Mouse (Mus musculus): ENCODE data around the gene Fabp6. TPM values are rescaled to one million over a fixed set of nuclear protein-coding genes. Genes with fewer than 3 reads are reported as not detected.

The Fabp6 gene
- polyA plus RNA-seq, 1 experiment from 2014 or later = not detected

DNA sequence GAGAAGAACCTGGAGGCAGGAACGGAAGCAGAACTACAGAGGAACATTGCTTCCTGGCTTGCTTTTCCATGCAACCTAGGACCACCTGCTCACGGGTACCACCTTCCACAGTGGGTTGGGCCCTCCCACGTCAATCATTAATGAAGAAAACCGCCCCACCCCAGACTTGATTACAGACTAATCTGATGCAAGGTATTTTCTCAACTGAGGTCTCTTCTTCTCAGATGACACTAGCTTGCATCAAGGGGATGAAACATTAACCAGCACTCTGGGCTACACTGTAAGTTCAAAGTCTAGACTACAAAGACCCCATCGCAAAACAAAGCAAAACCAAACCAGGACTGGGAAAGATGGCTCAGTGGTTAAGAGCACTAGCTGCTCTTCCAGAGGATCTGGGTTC, 20.4 kb upstream of the Fabp6 start:
- Histone ChIP-seq H3K4me2 (replicated peaks) (no peak overlapping the region), H3K9ac (replicated peaks) (no peak overlapping the region), H3K36me3 (no peaks in the 10 kb centered on the region), H3K4me3 (no peak overlapping the region), H3K27me3 (no peaks in the 10 kb centered on the region), H3K27ac (replicated peaks) (no peak overlapping the region), H3K9me3 (no peaks in the 10 kb centered on the region), H3K4me1 (peaks cover 21% of the 10 kb centered on the region)
- ATAC-seq (ENCODE audit: low FRiP score, low read depth) = no peak
- WGBS = 87% methylated on average over 5 of the region's 5 CpGs

DNA sequence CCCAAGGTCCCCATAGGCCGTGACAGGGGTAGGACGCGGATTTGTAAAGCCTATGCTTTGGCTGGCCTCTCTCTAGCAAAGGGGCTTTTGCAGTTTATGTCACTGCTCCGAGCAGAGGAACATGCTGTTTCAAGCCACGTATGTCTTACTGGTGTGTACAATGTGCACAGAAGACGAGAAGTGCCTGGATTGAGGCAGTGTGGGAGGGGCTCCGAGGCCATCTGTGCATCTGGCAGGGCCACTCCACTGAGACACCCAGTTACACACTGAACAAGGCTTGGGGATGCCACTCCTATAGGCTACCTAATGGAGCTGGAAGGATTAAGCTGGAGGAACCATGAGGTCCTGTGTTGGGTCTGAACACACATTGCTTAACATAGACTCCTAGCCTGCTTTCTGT, 17.1 kb upstream of the Fabp6 start:
- no peak overlapping the region for H3K4me2 ChIP-seq (replicated peaks)
- H3K9ac ChIP-seq (replicated peaks) = no peak overlapping the region
- H3K4me1 ChIP-seq = peaks cover 12% of the 10 kb centered on the region; the same call in 1 of the 2 replicates
- 0 out of 2 replicates have a peak, but pooled peaks cover 3% of the 10 kb centered on the region for H3K9me3 ChIP-seq
- H3K27ac ChIP-seq (replicated peaks) = no peak overlapping the region
- ATAC-seq (ENCODE audit: low FRiP score, low read depth) = peak; percentile 52
- 56% methylated on average over 7 of the region's 7 CpGs for WGBS
- no peak overlapping the region for H3K4me3 ChIP-seq
- no peaks in the 10 kb centered on the region for H3K27me3 ChIP-seq
- no peaks in the 10 kb centered on the region for H3K36me3 ChIP-seq

- peak overlapping the region; percentile 49; the same call in 1 of the 2 replicates for H3K27ac ChIP-seq (replicated peaks)
- H3K27me3 ChIP-seq = no peaks in the 10 kb centered on the region
- H3K9me3 ChIP-seq = 0 out of 2 replicates have a peak, but pooled peaks cover 3% of the 10 kb centered on the region
- WGBS = 49% methylated on average over 5 of the region's 5 CpGs
- H3K4me2 ChIP-seq (replicated peaks) = no peak overlapping the region
- peaks cover 12% of the 10 kb centered on the region for H3K4me1 ChIP-seq
- no peaks in the 10 kb centered on the region for H3K36me3 ChIP-seq
- ATAC-seq (ENCODE audit: low FRiP score, low read depth) = 0 out of 2 replicates have a peak, but pooled peaks have one; percentile 5
- H3K4me3 ChIP-seq = no peak overlapping the region
- no peak overlapping the region for H3K9ac ChIP-seq (replicated peaks)
These were observed 16.6 kb upstream of the Fabp6 start for GRCm38 (mm10) chr11:43617924-43618323.

- 24% methylated on average over 12 of the region's 12 CpGs for WGBS
- H3K4me3 ChIP-seq = no peak overlapping the region
- H3K9me3 ChIP-seq = 0 out of 2 replicates have a peak, but pooled peaks cover 3% of the 10 kb centered on the region
- ATAC-seq (ENCODE audit: low FRiP score, low read depth) = peak; percentile 91
- H3K4me2 ChIP-seq (replicated peaks) = no peak overlapping the region
- H3K36me3 ChIP-seq = no peaks in the 10 kb centered on the region
- no peaks in the 10 kb centered on the region for H3K27me3 ChIP-seq
- H3K27ac ChIP-seq (replicated peaks) = peak overlapping the region; percentile 78
- H3K4me1 ChIP-seq = peaks cover 11% of the 10 kb centered on the region
- 0 out of 2 replicates have a peak overlapping the region, but pooled peaks have one; percentile 34 for H3K9ac ChIP-seq (replicated peaks)
These were observed 11.6 kb upstream of the Fabp6 start for GRCm38 (mm10) chr11:43612834-43613488.

- Histone ChIP-seq H3K27ac (replicated peaks) (no peak overlapping the region), H3K4me2 (replicated peaks) (no peak overlapping the region), H3K4me1 (peaks cover 6% of the 10 kb centered on the region), H3K9ac (replicated peaks) (no peak overlapping the region), H3K9me3 (0 out of 2 replicates have a peak, but pooled peaks cover 3% of the 10 kb centered on the region), H3K36me3 (no peaks in the 10 kb centered on the region), H3K27me3 (no peaks in the 10 kb centered on the region), H3K4me3 (no peak overlapping the region)
- WGBS = 77% methylated on average over 5 of the region's 5 CpGs
- ATAC-seq (ENCODE audit: low FRiP score, low read depth) = no peak
These were observed 9.3 kb upstream of the Fabp6 start for GRCm38 (mm10) chr11:43610662-43611033.

GRCm38 (mm10) chr11:43610006-43610661, 8.8 kb upstream of the Fabp6 start:
- H3K27ac ChIP-seq (replicated peaks) = no peak overlapping the region
- 73% methylated on average over 10 of the region's 10 CpGs for WGBS

GRCm38 (mm10) chr11:43608440-43608839, 7.1 kb upstream of the Fabp6 start:
- Histone ChIP-seq H3K4me2 (replicated peaks) (no peak overlapping the region), H3K4me1 (peaks cover 6% of the 10 kb centered on the region), H3K9me3 (no peaks in the 10 kb centered on the region), H3K27ac (replicated peaks) (no peak overlapping the region), H3K9ac (replicated peaks) (no peak overlapping the region), H3K36me3 (no peaks in the 10 kb centered on the region), H3K27me3 (no peaks in the 10 kb centered on the region), H3K4me3 (no peak overlapping the region)
- no peak for ATAC-seq (ENCODE audit: low FRiP score, low read depth)
- 58% methylated on average over 3 of the region's 3 CpGs for WGBS

More at GRCm38 (mm10) chr11:43610006-43610661, 8.8 kb upstream of the Fabp6 start:
- Histone ChIP-seq H3K4me1 (peaks cover 6% of the 10 kb centered on the region), H3K4me2 (replicated peaks) (no peak overlapping the region), H3K27me3 (no peaks in the 10 kb centered on the region), H3K4me3 (no peak overlapping the region), H3K36me3 (no peaks in the 10 kb centered on the region), H3K9ac (replicated peaks) (no peak overlapping the region), H3K9me3 (no peaks in the 10 kb centered on the region)
- ATAC-seq (ENCODE audit: low FRiP score, low read depth) = no peak

GRCm38 (mm10) chr11:43605859-43606258, 4.5 kb upstream of the Fabp6 start:
- WGBS = 86% methylated on average over 6 of the region's 6 CpGs
- Histone ChIP-seq H3K4me2 (replicated peaks) (no peak overlapping the region), H3K27ac (replicated peaks) (no peak overlapping the region), H3K36me3 (no peaks in the 10 kb centered on the region), H3K4me1 (no peaks in the 10 kb centered on the region), H3K9me3 (no peaks in the 10 kb centered on the region), H3K9ac (replicated peaks) (no peak overlapping the region), H3K4me3 (no peak overlapping the region), H3K27me3 (no peaks in the 10 kb centered on the region)
- no peak for ATAC-seq (ENCODE audit: low FRiP score, low read depth)

DNA sequence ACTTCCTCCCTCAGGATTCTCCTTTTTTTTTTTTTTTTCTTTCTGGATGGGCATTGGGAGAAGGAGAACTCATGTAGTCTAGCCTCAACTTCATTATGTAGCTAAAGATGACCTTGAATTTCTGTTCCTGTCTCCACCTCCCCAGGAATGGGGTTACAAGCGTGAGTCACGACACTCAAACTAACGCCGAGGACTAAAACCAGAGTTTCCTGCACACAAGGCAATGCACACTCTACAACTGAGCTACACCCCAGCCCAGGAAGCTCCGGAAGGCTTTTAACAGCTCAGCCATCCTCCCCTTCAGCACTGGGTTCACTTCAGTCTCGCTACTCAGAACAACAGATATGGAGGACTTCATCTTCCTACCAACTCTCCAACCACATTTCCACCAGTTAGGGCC, 3.6 kb upstream of the Fabp6 start:
- H3K36me3 ChIP-seq = no peaks in the 10 kb centered on the region
- H3K4me3 ChIP-seq = no peak overlapping the region
- H3K27ac ChIP-seq (replicated peaks) = no peak overlapping the region
- H3K9me3 ChIP-seq = no peaks in the 10 kb centered on the region
- no peak overlapping the region for H3K9ac ChIP-seq (replicated peaks)
- no peak overlapping the region for H3K4me2 ChIP-seq (replicated peaks)
- 94% methylated on average over 6 of the region's 6 CpGs for WGBS
- no peak for ATAC-seq (ENCODE audit: low FRiP score, low read depth)
- no peaks in the 10 kb centered on the region for H3K4me1 ChIP-seq
- no peaks in the 10 kb centered on the region for H3K27me3 ChIP-seq

DNA sequence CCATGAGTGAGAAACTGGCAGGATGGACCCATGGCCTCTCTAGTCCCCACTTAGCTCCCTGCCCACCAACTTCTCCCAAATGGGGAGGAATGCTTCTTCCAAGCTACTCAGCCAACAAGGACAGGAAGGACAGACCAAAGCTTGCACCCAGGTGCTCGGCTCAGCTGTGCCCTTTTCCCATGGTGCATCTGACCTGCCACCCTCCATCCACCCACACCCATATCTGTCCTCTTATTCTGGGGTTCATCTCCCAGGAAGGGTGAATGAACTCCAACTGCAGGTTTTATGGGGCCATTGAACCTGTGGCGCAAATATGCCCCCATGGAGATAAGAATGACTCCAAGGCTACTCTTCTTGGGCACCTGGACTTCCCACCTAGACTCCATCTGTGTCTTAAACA, 2.9 kb upstream of the Fabp6 start:
- Histone ChIP-seq H3K9me3 (no peaks in the 10 kb centered on the region), H3K4me3 (no peak overlapping the region), H3K4me1 (no peaks in the 10 kb centered on the region), H3K27ac (replicated peaks) (no peak overlapping the region), H3K27me3 (no peaks in the 10 kb centered on the region), H3K36me3 (no peaks in the 10 kb centered on the region), H3K4me2 (replicated peaks) (no peak overlapping the region), H3K9ac (replicated peaks) (no peak overlapping the region)
- 92% methylated on average over 2 of the region's 2 CpGs for WGBS
- no peak for ATAC-seq (ENCODE audit: low FRiP score, low read depth)

- ATAC-seq (ENCODE audit: low FRiP score, low read depth) = no peak
- Histone ChIP-seq H3K4me3 (no peak overlapping the region), H3K4me1 (no peaks in the 10 kb centered on the region), H3K9me3 (no peaks in the 10 kb centered on the region), H3K27ac (replicated peaks) (peak overlapping the region; percentile 31; the same call in 1 of the 2 replicates), H3K27me3 (no peaks in the 10 kb centered on the region), H3K36me3 (peaks cover 29% of the 10 kb centered on the region), H3K4me2 (replicated peaks) (no peak overlapping the region), H3K9ac (replicated peaks) (no peak overlapping the region)
- 63% methylated on average over 6 of the region's 6 CpGs for WGBS
These were observed 11.7 kb downstream of the Fabp6 start for GRCm38 (mm10) chr11:43589530-43590072.

Data from midbrain, embryonic 12.5 days (tissue).